Mouse (Mus musculus): ENCODE data around the gene Ptpn1. TPM values are rescaled to one million over a fixed set of nuclear protein-coding genes. Genes with fewer than 3 reads are reported as not detected.

Ptpn1 gene
- 39.8 and 44.4 TPM in 2 replicates for polyA plus RNA-seq (2012; rRNA removed)

GRCm38 (mm10) chr2:167931985-167932726 is at the start of gene Ptpn1:
TSS of gene Ptpn1 (plus strand) at chr2:167932057.
- no peak for DNase-seq (ENCODE audit: low read depth)

- DNase-seq (ENCODE audit: low read depth) = no peak
Observed at GRCm38 (mm10) chr2:167886485-167886884, 45.4 kb upstream of the Ptpn1 start.

- no peak for DNase-seq (ENCODE audit: low read depth)
Observed at GRCm38 (mm10) chr2:167887516-167888347, 44.1 kb upstream of the Ptpn1 start.

- no peak for DNase-seq (ENCODE audit: low read depth)
Observed at GRCm38 (mm10) chr2:167888834-167889233, 43.0 kb upstream of the Ptpn1 start.

- DNase-seq (ENCODE audit: low read depth) = no peak
Observed at GRCm38 (mm10) chr2:167889886-167890285, 42.0 kb upstream of the Ptpn1 start.

- no peak for DNase-seq (ENCODE audit: low read depth)
Observed at GRCm38 (mm10) chr2:167891908-167892307, 39.9 kb upstream of the Ptpn1 start.

GRCm38 (mm10) chr2:167893680-167894079 is 38.2 kb upstream of the Ptpn1 start:
- DNase-seq (ENCODE audit: low read depth) = no peak

- no peak for DNase-seq (ENCODE audit: low read depth)
Observed at GRCm38 (mm10) chr2:167894948-167895372, 36.9 kb upstream of the Ptpn1 start.

- no peak for DNase-seq (ENCODE audit: low read depth)
Observed at GRCm38 (mm10) chr2:167897896-167898295, 34.0 kb upstream of the Ptpn1 start.

- no peak for DNase-seq (ENCODE audit: low read depth)
Observed at GRCm38 (mm10) chr2:167899989-167900421, 31.9 kb upstream of the Ptpn1 start.

- DNase-seq (ENCODE audit: low read depth) = no peak
Observed at GRCm38 (mm10) chr2:167902116-167902703, 29.6 kb upstream of the Ptpn1 start.

GRCm38 (mm10) chr2:167903242-167903952 is 28.5 kb upstream of the Ptpn1 start:
- no peak for DNase-seq (ENCODE audit: low read depth)

- DNase-seq (ENCODE audit: low read depth) = no peak
Observed at GRCm38 (mm10) chr2:167904621-167905367, 27.1 kb upstream of the Ptpn1 start.

GRCm38 (mm10) chr2:167905561-167905960 is 26.3 kb upstream of the Ptpn1 start:
- no peak for DNase-seq (ENCODE audit: low read depth)

- no peak for DNase-seq (ENCODE audit: low read depth)
Observed at GRCm38 (mm10) chr2:167906729-167907128, 25.1 kb upstream of the Ptpn1 start.

GRCm38 (mm10) chr2:167909531-167910177 is 22.2 kb upstream of the Ptpn1 start:
- DNase-seq (ENCODE audit: low read depth) = no peak

GRCm38 (mm10) chr2:167910178-167910540 is 21.7 kb upstream of the Ptpn1 start:
- no peak for DNase-seq (ENCODE audit: low read depth)

GRCm38 (mm10) chr2:167911511-167911910 is 20.3 kb upstream of the Ptpn1 start:
- DNase-seq (ENCODE audit: low read depth) = no peak

- DNase-seq (ENCODE audit: low read depth) = peak; percentile 70
Observed at GRCm38 (mm10) chr2:167919081-167919480, 12.8 kb upstream of the Ptpn1 start.

GRCm38 (mm10) chr2:167920041-167920440 is 11.8 kb upstream of the Ptpn1 start:
- no peak for DNase-seq (ENCODE audit: low read depth)

Data from gonadal fat pad, adult 2 months (tissue).